Mouse (Mus musculus): ENCODE results near the gene Pxmp2.

Pxmp2 gene

DNA sequence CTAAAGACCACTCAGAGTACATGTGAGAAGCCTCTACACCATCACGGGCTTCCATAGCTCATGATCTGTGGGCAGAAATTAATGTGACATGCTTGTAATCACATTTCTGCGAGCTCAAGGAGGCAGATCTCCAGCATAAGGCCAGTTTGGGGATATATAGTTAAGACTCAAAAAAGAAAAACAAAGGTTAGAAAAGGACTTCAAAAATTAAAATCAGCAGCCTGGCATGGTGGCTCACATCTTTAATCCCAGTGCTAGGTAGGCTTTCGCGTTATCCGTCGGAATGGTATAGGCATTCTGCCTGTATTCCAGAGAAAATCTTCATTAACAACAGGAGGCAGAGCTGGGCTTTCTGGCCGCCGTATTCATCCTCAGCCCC, 55.6 kb downstream of the Pxmp2 start:
- peak in 1 of 2 experiments; percentile 2 for DNase-seq

GRCm38 (mm10) chr5:110227336-110227883, 58.6 kb downstream of the Pxmp2 start:
- no peak for DNase-seq

DNA sequence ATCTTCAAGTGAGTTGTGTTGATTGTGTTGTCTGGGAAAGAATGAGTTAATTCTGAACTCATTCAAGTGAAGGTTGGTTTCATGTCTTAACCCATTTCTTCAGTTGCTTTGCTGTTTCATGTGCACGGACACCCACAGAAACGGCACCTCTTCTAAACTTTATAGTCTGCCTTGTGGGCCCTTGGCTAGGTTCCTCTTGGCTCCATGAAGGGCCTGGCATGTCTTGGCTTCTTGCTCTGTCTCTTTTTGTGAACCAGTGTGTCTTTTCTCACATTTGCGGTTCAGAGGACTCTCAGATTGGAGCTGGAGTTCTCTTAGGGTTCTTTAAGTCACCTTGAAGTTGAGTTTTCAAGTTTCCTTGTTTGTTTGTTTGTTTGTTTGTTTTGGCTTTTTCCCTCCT, 60.9 kb downstream of the Pxmp2 start:
- DNase-seq: no peak

All from kidney, adult 8-10 months (tissue).